Mouse (Mus musculus): ENCODE data around the gene Dph3.
A peak's percentile ranks its signal among the peaks of the same experiment; 100 is the strongest.
"Not testable (repeated sequence)": the region's sequence is repeated elsewhere in the genome, so short reads cannot be mapped to it uniquely, and the experiment has no call there.

Gene Dph3

DNA sequence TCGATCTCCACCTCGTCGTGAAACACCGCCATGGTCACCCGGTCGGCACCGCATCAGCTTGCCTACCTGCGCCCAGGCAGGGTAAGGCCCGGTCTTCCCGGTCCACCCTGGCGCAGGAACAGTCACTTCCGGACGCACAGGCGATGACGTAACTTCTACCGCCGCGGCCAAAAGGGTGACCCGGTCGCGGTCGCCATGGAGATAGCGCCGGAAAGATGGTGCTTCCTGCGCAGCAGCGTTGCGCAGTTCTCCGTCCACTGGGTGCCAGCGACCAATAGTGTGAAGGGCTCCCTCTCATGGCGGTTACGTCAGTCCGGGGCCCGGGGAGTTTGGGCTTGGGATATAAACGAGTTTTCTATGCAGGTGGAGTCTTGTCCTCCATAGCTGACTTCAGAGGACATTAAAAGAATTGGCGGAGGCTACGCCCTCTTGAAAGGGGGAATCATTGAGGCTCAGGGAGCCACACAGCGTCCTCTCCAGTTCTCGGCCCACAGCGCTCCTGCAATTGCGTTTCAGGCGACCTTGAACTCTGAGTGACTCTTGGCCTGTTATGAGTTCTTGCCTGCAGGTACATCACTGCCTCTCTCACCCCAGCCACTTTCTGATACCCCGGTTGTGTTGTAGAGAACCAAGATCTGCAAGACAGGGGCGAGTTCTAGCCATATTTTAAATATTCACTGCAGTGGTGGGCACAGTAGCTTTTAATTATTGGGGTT lies at the start of gene Dph3:
Dph3 (minus strand) TSS at position 244 of the 716 bp plus-strand sequence.
- DNase-seq: peak; percentile 99

DNA sequence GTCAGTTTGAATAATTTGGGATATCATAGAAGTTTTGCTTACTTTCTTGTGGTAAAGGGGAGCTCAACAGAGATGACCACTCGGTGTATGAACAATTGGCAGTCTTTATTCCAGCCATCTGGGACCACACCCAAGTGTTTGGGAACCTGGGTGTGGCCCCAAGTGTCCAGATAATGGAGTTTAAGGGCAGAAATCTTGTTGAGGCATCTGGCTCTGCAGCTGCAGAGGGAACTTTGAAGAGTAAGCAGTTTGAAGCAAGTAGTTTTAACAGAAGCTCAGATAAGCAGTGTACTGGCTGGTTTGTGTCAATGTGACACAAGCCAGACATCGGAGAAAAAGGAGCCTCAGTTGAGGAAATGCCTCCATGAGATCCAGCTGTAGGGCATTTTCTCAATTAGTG lies 48.8 kb upstream of the Dph3 start:
- no peak for DNase-seq

DNA sequence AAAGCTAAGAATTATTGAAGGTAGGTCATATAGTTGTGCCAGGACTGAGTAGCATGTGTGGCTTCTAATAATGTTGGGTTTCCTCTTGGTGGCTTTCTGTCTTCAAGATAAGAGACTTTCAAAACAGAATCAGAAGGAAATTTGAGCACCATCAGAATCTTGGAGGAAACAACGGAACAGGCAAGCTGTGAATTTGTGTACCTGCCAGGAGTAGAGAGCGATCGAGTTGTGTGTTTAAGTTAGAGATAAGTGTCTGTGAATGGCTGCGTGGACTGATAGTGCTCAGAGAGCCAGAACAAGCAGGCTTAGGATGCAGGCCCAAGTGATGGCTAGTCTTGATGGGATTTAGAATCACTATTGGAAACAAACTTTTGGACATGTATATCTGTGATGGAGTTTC lies 46.3 kb upstream of the Dph3 start:
- DNase-seq: no peak

DNA sequence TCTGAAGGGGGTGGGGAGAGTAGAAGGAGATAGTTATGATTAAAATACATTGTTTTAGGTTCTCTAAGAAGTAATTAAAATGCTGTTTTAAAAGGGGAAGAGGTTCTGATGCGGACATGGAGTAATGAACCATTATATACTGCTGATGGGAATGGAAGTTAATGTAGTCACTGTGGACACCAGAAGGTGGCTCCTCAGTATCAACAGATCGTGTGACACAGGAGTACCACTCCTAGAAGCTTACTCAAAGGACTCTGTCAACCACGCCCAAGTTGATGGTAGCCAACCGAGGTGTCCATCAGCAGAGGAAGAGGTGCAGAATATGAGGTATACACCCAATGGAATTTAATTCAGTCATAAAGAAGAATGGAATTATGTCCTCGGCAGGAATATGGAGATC lies 42.9 kb upstream of the Dph3 start:
- no peak for DNase-seq

DNA sequence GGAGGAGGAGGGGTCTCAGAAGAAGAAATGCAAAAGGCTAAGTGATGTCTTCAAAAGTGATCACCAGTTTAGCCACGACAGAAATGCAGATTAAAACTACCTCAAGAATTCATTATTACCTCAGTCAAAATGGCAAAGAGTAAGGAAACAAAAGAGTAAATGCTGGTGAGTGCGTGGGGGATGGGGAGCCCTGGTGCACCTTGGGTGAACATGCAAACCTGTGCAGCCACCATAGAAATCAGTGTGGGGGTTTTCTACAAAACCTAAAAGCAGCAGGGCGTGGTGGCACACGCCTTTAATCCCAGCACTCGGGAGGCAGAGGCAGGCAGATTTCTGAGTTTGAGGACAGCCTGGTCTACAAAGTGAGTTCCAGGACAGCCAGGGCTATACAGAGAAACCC lies 39.7 kb upstream of the Dph3 start:
- not testable (repeated sequence) for DNase-seq

DNA sequence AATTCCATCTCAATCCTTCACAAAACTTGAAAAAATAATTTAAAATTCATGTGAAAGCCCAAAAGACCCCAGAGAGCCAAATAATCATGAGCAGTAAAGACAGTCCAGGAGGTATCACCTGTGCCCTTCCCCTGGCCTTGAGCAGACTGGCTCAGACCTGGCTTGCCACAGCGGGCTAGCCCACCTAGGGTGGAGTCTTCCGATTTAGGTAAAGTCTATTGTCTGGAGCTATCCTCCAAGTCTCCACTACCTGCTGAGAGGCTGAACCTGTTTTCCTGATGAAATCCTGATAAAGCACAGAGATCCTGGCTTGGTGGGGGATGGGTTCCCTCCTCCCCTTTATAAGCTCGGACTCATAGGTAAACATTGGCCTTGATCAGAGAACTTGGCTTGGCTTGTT lies 38.7 kb upstream of the Dph3 start:
- DNase-seq: no peak

DNA sequence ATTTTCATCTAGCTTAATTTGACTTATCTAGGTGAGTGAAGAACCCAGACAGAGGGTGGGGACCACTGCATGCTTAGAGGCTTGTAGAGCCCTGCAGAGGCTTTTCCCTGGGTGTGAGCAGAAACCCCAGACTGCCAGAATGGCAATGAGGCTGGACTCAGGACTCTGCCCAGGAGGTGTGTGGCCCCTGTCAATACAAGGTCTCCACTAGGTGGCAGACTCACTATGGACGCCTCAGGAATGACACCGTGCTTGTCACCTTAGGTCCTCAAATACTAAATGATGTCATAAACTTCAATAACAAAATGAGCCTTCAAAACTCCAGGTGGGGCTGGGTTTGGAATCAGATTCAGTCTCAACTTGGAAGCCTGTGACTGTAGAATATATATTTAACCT lies 36.4 kb upstream of the Dph3 start:
- peak; percentile 37 for DNase-seq

DNA sequence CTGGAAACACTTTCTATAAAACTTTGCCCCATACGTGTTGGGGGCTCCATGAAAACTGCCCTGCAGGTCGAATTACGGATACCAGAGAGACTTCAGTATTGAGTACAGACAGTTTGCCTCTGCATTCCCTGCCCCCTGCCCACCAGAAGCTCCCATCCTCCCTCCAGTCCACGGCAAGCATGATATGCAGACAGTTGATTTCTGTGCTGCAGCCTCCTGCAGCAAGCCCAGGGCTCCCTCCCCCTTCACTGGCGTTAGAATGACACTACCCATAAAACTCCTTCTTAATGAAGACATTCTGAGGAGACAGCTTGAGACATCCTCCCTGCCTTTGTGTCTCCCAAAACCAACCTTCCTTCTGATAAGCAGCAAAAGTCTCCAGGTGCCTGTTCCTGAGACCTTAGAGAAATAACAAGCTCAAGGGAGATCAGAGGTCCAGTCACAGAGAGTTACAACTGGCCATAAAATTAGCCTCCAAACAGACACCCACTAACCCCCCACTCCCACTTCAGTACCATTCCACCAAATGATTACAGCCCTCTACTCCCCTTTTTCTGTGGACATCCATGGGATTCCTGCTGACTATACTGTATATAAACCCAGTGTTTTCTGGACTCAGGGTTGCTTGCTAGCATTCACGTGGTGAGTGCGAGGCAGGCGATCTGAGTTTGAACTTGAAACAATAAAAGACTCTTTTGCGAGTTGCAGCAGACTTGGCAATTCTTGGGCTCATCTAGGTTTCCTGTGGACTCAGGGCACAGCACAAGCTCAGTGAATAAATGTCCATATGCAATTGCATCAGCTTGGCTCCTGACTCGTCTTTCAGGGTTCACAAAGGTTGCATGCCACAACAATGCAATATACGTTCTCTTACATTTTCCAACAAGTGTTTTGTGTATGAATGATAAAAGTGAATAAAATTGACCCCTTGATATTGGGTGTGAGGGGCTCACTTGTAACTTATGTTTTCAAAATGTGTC lies 35.7 kb upstream of the Dph3 start:
- no peak for DNase-seq

DNA sequence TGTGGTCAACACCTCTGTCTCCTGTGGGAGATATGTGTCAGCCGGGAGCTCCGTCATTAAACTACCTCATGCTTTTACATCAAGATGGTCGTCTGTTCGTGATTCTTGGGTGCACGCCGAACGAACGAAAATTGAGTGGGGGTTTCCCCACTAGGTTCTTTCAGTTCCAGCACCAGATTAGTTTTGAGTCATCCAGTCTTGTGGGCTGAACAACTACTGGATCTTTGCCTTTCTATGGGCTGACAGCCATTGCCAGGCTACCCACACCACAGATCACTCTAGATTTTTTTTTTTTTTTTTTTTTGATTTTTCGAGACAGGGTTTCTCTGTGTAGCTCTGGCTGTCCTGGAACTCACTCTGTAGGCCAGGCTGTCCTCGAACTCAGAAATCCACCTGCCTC lies 26.6 kb upstream of the Dph3 start:
- not testable (repeated sequence) for DNase-seq

DNA sequence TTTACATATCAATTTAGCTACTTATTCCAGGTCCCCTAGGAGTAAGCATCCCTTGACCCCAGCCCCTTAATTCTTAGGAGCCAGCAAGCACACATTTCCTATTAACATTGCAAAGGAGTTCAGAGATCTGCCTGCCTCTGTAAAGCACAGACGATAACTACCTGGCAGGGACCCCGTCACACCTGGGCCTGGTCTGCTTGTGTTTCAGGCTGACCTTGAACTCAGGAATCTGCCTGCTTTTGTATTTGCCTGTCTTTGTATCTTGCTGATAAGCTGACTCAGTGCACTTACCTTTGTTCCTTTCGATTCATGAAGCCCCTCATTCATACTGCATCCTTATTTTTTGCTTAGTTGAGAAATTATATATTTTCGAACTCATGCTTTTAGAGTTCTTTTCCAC lies 21.4 kb upstream of the Dph3 start:
- DNase-seq: no peak

DNA sequence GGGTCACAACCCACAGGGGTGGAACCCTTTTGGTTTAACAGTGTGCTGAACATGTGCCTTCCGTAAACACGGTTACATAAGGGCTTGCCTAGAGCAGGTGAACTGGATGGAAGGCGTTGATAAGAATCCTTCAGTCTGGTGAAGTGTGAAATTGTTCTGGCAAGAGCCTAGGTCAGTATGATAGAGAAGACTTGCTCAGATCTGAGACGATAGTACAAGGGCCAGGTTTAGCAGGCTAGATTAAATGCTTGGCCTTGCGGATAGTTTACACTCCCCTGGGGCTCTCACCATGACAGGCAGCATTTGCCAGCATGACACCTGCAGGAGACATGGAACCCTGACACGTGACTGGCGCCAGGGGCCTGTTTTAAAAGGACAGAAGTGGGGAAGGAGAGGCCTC lies 20.1 kb upstream of the Dph3 start:
- no peak for DNase-seq

DNA sequence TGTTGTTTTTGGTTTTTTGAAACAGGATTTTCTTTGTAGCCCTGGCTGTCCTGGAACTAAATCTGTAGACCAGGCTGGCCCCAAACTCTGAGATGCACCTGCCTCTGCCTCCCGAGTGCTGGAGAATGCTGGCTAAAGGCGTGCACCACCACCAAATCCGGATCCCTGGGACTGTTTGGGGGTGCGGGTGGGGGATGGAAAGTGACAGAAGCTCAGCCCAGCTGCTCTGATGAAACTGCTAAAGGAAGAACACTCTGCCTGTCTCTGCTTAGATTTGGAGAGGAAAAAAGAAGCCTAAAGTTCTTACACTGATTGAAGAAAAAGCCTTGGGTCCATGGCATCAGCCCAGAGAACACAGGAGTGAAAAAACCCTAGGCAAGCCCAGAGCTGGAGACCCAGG lies 18.0 kb upstream of the Dph3 start:
- DNase-seq: no peak

DNA sequence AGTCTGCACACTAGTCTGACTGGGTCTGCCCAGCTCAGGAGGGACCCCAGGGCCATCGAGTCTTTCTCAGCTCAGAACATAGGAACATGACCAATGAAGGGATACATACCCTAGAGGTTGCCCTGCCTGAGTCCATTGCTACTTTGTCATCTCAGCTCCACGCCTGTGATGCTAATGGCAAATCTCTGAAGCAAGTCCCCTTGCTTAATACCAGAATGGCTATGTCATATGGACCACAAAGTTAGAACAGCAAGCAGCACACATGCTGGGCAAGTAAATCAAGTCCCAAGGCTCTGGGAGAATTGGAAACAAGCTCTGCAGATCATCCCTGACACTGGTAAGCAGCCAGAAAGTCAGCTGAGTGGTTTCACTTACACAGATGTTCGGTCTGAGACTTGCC lies 13.4 kb upstream of the Dph3 start:
- no peak for DNase-seq

DNA sequence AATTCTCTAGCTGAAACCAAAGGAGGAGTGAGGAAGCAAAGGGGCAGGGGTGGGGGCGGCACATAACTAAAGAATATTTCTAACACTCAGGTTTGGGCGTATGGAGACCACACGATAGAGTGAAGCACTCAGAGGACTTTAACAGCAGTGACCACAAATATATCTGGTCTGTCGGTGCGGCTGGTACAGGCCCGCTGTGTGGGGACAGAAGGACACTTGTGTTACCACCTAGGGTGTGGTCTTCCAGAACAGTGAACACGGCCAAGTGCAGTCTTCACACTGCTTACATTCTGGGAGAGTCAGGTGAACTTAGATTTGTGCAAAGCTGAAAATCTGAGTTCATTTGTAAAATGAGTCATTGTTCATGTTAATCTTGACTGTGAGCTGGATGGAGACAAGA lies 12.2 kb upstream of the Dph3 start:
- DNase-seq: no peak

DNA sequence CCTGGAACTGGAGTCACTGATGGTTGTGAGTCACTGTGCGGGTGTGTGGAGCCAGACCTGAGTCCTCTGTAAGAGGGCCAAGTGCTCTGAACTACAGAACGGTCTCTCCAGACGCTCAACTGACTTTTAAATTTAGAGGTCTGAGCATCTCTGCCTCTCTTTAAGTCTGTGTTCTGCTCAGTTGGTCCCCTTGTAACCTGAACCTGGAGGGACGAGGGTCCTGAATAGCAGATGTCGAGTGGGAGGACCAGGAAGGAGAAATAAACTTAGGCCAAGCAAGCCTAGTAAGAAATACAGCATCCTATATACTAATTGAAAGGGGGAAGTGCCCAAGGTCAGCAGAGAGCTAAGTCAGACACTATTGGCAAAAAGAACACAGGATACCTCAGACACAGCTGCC lies 11.2 kb upstream of the Dph3 start:
- no peak for DNase-seq

DNA sequence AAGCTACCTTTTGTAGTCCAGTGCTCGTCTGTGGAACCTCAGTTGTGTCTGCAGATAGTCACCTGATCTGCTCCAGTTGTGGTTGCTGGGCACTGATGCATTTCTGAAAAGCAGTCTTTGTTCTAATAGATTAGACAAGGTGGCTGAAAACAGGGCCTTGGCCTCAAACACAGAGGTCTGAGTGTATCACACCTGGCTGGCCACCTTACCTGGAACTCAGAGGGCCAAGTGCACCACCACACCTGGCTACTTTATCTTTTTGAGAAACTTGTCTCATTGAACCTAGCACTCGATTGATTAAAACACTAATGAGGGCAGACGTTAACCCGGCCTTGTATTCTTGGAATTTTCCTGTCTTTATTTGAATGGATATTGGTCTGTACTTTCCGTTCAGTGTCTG lies 10.1 kb upstream of the Dph3 start:
- DNase-seq: no peak

DNA sequence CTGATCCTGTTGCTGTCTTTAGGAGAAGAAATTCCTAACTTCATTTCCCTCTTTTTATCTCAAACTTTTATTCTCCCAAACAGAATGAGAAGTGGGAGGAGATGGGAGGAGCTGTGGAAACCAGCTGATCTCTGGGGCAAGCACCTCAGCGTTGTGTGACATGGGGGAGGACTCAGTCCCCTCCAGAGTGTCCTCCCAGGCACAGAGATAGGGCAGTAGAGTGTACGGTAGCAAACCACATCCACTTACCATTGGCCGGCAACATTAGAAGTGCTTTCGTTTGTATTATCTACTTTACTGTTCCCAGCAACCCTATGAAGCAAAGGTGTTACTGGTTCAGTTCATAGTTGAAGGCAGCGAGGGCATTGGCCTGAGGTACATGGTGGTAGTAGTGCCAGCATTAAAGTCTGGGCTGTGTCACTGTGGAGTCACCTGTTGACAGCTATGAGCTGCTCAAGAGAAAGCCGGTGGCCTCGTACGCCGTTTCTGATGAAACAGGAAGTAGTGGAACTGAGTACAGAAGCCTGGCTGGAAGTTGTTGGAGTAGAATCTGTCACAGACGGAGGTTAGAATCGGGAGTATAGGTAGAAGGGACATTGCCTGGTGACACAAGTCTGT lies 8.1 kb upstream of the Dph3 start:
- DNase-seq: no peak

DNA sequence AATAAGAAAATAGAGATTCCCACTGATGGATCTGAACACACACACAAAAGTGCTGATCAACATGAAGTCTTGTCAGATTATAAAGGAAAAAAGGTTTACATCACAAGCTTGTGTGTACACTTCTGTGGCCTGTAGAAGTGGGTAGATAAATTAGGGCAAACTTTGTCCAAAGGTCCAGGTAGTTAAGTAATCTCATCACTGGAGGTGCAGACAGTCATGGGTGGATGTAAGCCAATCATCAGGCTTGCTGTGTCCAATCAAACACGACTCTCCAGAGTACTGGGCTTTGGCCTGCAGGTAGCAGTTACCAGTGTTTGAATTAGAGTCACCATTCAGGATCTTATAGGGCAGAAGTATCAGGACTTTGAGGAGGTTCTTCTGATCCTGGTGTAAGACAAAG lies 7.5 kb upstream of the Dph3 start:
- no peak for DNase-seq

DNA sequence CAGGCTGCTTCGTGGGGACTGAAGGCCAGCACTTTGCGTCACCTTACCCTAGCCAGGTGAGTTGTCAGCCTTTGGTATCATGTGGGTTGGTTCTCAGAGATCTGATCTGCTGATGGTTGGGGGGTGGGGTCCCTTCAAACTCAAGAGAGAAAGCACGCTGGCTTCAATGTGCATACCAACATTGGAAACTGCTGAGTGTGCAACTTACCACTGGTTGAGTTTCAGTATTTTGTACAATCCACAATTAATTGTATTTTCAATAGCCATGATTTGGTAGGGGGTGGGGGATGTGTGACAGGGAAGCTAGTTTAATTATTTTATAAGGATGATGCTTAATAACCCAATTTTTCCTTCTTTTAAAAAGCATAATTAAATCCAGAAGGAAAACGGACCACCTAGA lies 6.2 kb upstream of the Dph3 start:
- no peak for DNase-seq

DNA sequence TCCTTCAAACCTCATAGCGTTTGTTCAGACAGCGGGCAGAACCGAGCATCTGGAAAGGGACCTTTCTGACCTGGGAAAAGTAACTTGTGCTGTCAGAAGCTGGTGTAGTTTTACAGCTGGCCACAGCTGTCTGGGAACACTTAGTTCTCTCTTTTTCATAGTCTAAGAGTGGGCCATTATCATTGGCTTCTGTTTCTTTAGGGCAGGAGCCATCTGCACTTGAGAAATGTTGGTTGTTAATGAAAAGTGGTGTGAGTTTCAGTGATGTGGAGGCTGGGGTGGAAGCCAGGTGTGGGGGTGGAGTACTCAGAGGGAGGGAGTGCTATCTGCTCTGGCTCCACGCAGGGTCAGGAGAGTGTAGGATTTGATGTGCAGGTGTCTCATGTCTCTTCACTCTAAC lies 5.6 kb upstream of the Dph3 start:
- no peak for DNase-seq

DNA sequence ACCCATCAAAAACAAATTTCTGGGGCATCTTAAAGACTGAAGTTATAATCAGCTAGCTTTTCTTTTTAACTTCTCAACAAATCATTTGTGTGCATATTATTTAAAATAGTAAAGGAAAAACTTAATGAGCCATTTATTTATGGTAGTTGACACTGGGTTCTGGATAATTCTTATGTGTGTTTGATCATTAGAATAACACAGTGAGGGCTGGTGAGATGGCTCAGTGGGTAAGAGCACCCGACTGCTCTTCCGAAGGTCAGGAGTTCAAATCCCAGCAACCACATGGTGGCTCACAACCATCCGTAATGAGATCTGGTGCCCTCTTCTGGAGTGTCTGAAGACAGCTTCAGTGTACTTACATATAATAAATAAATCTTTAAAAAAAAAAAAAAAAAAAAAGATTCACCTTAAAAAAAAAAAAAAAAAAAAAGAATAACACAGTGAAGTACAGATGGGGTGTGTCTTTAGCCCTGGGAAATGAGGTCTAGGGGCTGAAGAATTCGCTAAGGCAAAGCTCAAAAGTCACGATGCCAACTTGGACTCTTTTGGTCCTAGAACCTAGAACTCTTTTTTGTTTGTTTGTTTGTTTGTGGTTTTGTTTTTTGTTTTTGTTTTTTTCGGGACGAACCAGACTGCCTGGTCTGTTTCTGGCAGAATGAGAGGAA lies 2.2 kb upstream of the Dph3 start:
- not testable (repeated sequence) for DNase-seq

DNA sequence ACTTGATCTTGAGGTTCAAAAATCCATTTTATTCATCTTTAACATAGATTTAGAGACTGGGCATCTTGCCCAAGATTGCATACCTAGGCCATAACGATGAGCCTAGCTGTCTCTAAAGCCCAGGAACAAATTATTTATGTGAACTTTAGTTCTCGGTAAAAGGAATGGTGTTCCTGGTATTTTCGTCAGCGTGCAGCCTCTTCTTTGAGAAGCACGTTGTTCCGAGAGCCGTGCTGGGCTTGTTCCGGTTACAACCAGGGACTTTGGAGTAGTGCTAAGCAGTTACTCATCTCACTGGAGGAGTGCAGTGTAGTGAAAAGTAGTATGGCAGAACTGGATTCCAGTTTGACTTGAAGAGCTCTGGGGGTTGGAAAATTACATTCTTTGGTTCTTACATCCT lies 697 bp upstream of the Dph3 start:
- DNase-seq: no peak

DNA sequence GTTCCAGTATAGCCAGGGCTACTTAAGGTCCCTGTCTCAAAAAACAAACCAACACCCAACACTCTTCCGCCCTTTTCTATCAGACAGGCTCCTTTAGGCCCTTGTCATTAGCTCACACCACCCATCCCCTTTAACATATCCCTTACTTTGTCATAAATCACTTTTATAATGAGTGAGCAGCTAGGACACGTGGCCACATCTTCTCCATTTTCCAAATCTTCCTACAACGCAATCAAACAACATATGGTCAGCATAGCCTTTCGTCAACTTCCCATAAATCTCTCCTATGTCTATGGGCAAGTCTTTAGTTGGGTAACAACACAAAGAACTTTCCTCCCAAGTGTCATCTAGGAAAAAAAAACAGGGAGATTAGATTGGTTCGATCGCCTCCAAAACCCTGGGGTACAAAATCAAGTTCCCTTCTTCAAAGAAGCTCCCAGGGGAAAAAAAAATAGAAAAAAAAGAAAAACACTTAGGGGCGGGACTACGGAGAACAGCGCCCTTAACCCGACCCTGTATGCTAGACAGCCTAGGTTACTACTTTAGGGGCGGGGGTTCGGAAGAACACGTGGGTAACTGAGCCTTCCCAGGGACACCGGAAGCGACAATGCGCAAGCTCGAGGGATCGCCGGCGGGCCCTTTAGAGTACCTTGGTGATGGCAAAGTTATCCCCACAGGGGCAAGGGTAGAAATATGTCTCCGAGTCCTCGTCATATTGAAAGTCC lies 606 bp downstream of the Dph3 start, which contains the start of gene Oxnad1:
Oxnad1 (plus strand) TSS at position 614 of the 725 bp plus-strand sequence.
- peak; percentile 92 for DNase-seq
